Mouse (Mus musculus) naive thymus-derived CD4-positive, alpha-beta T cell, adult 2 months (primary cell): ENCODE results near the gene Tut4.

Experiments
- DNase-seq: peaks from one replicate; pipeline ENCODE4 v3.0.0-alpha.2; 2011; ENCODE audit warnings: low read depth

Tut4 gene

GRCm38 (mm10) chr4:108503023-108503422 is 43.8 kb downstream of the Tut4 start:
- DNase-seq, result no peak

- no peak for DNase-seq
Measured at GRCm38 (mm10) chr4:108539701-108540100, 80.5 kb downstream of the Tut4 start.

- DNase-seq, result no peak
Measured at GRCm38 (mm10) chr4:108565026-108565425, 105.8 kb downstream of the Tut4 start.

- no peak for DNase-seq
Measured at GRCm38 (mm10) chr4:108572644-108573043, 113.4 kb downstream of the Tut4 start.

GRCm38 (mm10) chr4:108578840-108579742 is 119.9 kb downstream of the Tut4 start, which contains the start of the genes Prpf38a and Orc1:
Prpf38a (minus strand) TSS chr4:108579336.
Orc1 (plus strand) TSS chr4:108579423.
- DNase-seq, result peak; percentile 98

- no peak for DNase-seq
Measured at GRCm38 (mm10) chr4:108579743-108580411, 120.7 kb downstream of the Tut4 start.

- no peak for DNase-seq
Measured at GRCm38 (mm10) chr4:108593376-108593775, 134.2 kb downstream of the Tut4 start.

GRCm38 (mm10) chr4:108595785-108596184 is 136.6 kb downstream of the Tut4 start:
- DNase-seq, result no peak

- DNase-seq, result no peak
Measured at GRCm38 (mm10) chr4:108598306-108598705, 139.1 kb downstream of the Tut4 start.

- no peak for DNase-seq
Measured at GRCm38 (mm10) chr4:108601870-108602269, 142.6 kb downstream of the Tut4 start.

GRCm38 (mm10) chr4:108608651-108609050 is 149.4 kb downstream of the Tut4 start:
- no peak for DNase-seq
